Comparison of ENCODE assay signal across 8 mouse cellular contexts in genomic region chr3:37313371-37313770, GRCm38 (mm10). TPM values are rescaled to one million over a fixed set of nuclear protein-coding genes. Genes with fewer than 3 reads are reported as not detected.
A peak's percentile ranks its signal among the peaks of the same experiment; 100 is the strongest.
DNase-seq lines count a peak whose midpoint lies in the region; ATAC-seq and TF ChIP-seq lines count a peak whose summit lies in the region.

No protein-coding gene starts in this region.

- no peaks in the 10 kb centered on the region for H3K36me3 ChIP-seq in embryonic facial prominence, embryonic 13.5 days
- no peaks in the 10 kb centered on the region for H3K36me3 ChIP-seq in hindbrain, postnatal 0 days (ENCODE audit: insufficient read depth, low read length)

- no peaks in the 10 kb centered on the region for H3K27me3 ChIP-seq in embryonic facial prominence, embryonic 13.5 days
- no peaks in the 10 kb centered on the region for H3K27me3 ChIP-seq in hindbrain, postnatal 0 days (ENCODE audit: insufficient read depth, low read length)

- H3K9ac ChIP-seq in embryonic facial prominence, embryonic 13.5 days, result peak overlapping the region; percentile 83; the same call in 1 of the 2 replicates
- peak overlapping the region; percentile 84 for H3K9ac ChIP-seq in hindbrain, postnatal 0 days (replicated peaks; ENCODE audit: low read length)

- ATAC-seq in embryonic facial prominence, embryonic 13.5 days (ENCODE audit: insufficient number of reproducible peaks, insufficient read depth, low FRiP score, low TSS enrichment, low read depth), result no peak
- no peak for ATAC-seq in hindbrain, postnatal 0 days
- ATAC-seq in megakaryocyte-erythroid progenitor cell, adult 5-6 weeks (replicated peaks; ENCODE audit: low FRiP score, low TSS enrichment, poor library complexity, severe bottlenecking), result peak; percentile 40

- 0 out of 2 replicates have a peak overlapping the region, but pooled peaks have one; percentile 1 for H3K27ac ChIP-seq in embryonic facial prominence, embryonic 13.5 days
- no peak overlapping the region for H3K27ac ChIP-seq in hindbrain, postnatal 0 days

- 37% methylated on average over 1 of the region's 1 CpGs for WGBS in embryonic facial prominence, embryonic 13.5 days
- 26% methylated on average over 1 of the region's 1 CpGs for WGBS in hindbrain, postnatal 0 days

- peaks cover 12% of the 10 kb centered on the region for H3K4me1 ChIP-seq in embryonic facial prominence, embryonic 13.5 days
- H3K4me1 ChIP-seq in hindbrain, postnatal 0 days (ENCODE audit: insufficient read depth, low read length), result peaks cover 3% of the 10 kb centered on the region; the same call in 1 of the 2 replicates

- H3K4me3 ChIP-seq in embryonic facial prominence, embryonic 13.5 days, result peak overlapping the region; percentile 73
- peak overlapping the region; percentile 87 for H3K4me3 ChIP-seq in hindbrain, postnatal 0 days (ENCODE audit: low read length)

- TF ChIP-seq CTCF in hindbrain, postnatal 0 days (IDR thresholded peaks at IDR 0.05; ENCODE audit: low read depth), result no peak

- H3K4me2 ChIP-seq in embryonic facial prominence, embryonic 13.5 days, result peak overlapping the region; percentile 70
- H3K4me2 ChIP-seq in hindbrain, postnatal 0 days (ENCODE audit: low read depth, low read length), result peak overlapping the region; percentile 73

- H3K9me3 ChIP-seq in embryonic facial prominence, embryonic 13.5 days, result no peaks in the 10 kb centered on the region
- no peaks in the 10 kb centered on the region for H3K9me3 ChIP-seq in hindbrain, postnatal 0 days (ENCODE audit: low read length)

- peak; percentile 28 for DNase-seq in embryo, embryonic 10.5 days (ENCODE audit: low spot score)
- DNase-seq in embryo, embryonic 10 days (ENCODE audit: low spot score), result no peak
- peak; percentile 22 for DNase-seq in right cerebral cortex, postnatal 25 days
- no peak for DNase-seq in right cerebral cortex, postnatal 10 days (ENCODE audit: low spot score in 2 of 2)
- no peak for DNase-seq in hindbrain, postnatal 0 days (ENCODE audit: low spot score)
- DNase-seq in testis, postnatal 14 days (ENCODE audit: low spot score), result no peak

RNA-seq across cellular contexts. Expression of gene Cetn4, which starts 0.9 kb away (rescaled TPM):
- 3.5 and 4.5 TPM in 2 replicates for polyA plus RNA-seq in embryonic facial prominence, embryonic 13.5 days (2015; fragmentation: Nextera tagmentation; extraction: Ambion mirVana)
- 1.3 and 4.4 TPM in 2 replicates for total RNA-seq in hindbrain, postnatal 0 days (2014; rRNA removed)
- polyA plus RNA-seq in hindbrain, postnatal 0 days (2015; fragmentation: Nextera tagmentation; extraction: Ambion mirVana), result 3.3 and 4.6 TPM in 2 replicates
- total RNA-seq in megakaryocyte-erythroid progenitor cell, adult 5-6 weeks (2014; fragmentation: Nextera tagmentation), result 3.6 and 6.5 TPM in 2 replicates
- 7.3 and 10.6 TPM in 2 replicates for total RNA-seq in megakaryocyte-erythroid progenitor cell, adult 5-6 weeks (2017)

RNA-seq across cellular contexts. Expression of gene Bbs12, which starts 1.0 kb away (rescaled TPM):
- polyA plus RNA-seq in embryonic facial prominence, embryonic 13.5 days (2015; fragmentation: Nextera tagmentation; extraction: Ambion mirVana), result 8.9 and 11.1 TPM in 2 replicates
- 3.9 and 4.1 TPM in 2 replicates for total RNA-seq in hindbrain, postnatal 0 days (2014; rRNA removed)
- 3.9 and 4.2 TPM in 2 replicates for polyA plus RNA-seq in hindbrain, postnatal 0 days (2015; fragmentation: Nextera tagmentation; extraction: Ambion mirVana)
- total RNA-seq in megakaryocyte-erythroid progenitor cell, adult 5-6 weeks (2014; fragmentation: Nextera tagmentation), result 10.3 and 15.8 TPM in 2 replicates
- 8.2 and 17.5 TPM in 2 replicates for total RNA-seq in megakaryocyte-erythroid progenitor cell, adult 5-6 weeks (2017)

RNA-seq across cellular contexts. Expression of gene Fgf2, which starts 34.8 kb away (rescaled TPM):
- 4.7 and 4.8 TPM in 2 replicates for polyA plus RNA-seq in embryonic facial prominence, embryonic 13.5 days (2015; fragmentation: Nextera tagmentation; extraction: Ambion mirVana)
- 2.9 and 3.7 TPM in 2 replicates for total RNA-seq in hindbrain, postnatal 0 days (2014; rRNA removed)
- 0.95 and 1.1 TPM in 2 replicates for polyA plus RNA-seq in hindbrain, postnatal 0 days (2015; fragmentation: Nextera tagmentation; extraction: Ambion mirVana)
- total RNA-seq in megakaryocyte-erythroid progenitor cell, adult 5-6 weeks (2014; fragmentation: Nextera tagmentation), result not detected in 2 replicates
- not detected in 2 replicates for total RNA-seq in megakaryocyte-erythroid progenitor cell, adult 5-6 weeks (2017)

Comparison
In these comparisons a context has a peak if more than half of its experiments do, and no peak if none do; other contexts are left out.
1. DNase-seq: peak in embryo, embryonic 10.5 days (single experiment) and right cerebral cortex, postnatal 25 days (single experiment); none in embryo, embryonic 10 days (single experiment), right cerebral cortex, postnatal 10 days (0 of 2), hindbrain, postnatal 0 days (single experiment) and testis, postnatal 14 days (single experiment).